Mouse (Mus musculus) liver, adult 2 months (tissue): Measurements from ENCODE around the gene Cdk7. TPM values are rescaled to one million over a fixed set of nuclear protein-coding genes. Genes with fewer than 3 reads are reported as not detected.

Source experiments
- DNase-seq: peaks from one replicate; pipeline ENCODE4 v3.0.0-alpha.2; 2011; ENCODE audit warnings: low read depth, low spot score; ENCODE audit errors: extremely low read depth
- H3K27ac ChIP-seq: fragments of 200-500 bp; replicated peaks from 2 replicates; pipeline ENCODE4 v1.5.1; 2012; ENCODE audit warnings: low read depth, mild to moderate bottlenecking, control low read depth, inconsistent platforms, low read length; ENCODE audit not compliant: insufficient read depth
- H3K27me3 ChIP-seq: fragments of 200-500 bp; 2 replicates; pipeline ENCODE4 v1.6.1; 2012; ENCODE audit warnings: mild to moderate bottlenecking, moderate library complexity, low read length, inconsistent platforms; ENCODE audit not compliant: control insufficient read depth, insufficient read depth
- H3K36me3 ChIP-seq: fragments of 200-500 bp; 2 replicates; pipeline ENCODE4 v1.6.1; 2012; ENCODE audit warnings: low read length, inconsistent platforms; ENCODE audit not compliant: control insufficient read depth, insufficient read depth
- H3K4me1 ChIP-seq: fragments of 200-500 bp; 2 replicates; pipeline ENCODE4 v1.6.1; 2011; ENCODE audit warnings: low read length; ENCODE audit not compliant: control insufficient read depth, insufficient read depth
- H3K4me3 ChIP-seq: fragments of 200-500 bp; 2 replicates; pipeline ENCODE4 v1.5.1; 2011; ENCODE audit warnings: low read depth, mild to moderate bottlenecking, control low read depth, low read length, moderate library complexity; ENCODE audit not compliant: insufficient read depth
- H3K79me2 ChIP-seq: fragments of 200-500 bp; 2 replicates; pipeline ENCODE4 v1.6.1; 2012; ENCODE audit warnings: inconsistent platforms, mild to moderate bottlenecking, low read length, moderate library complexity; ENCODE audit not compliant: control insufficient read depth, insufficient read depth
- H3K9ac ChIP-seq: fragments of 200-500 bp; 2 replicates; pipeline ENCODE4 v1.6.1; 2012; ENCODE audit warnings: low read depth, mild to moderate bottlenecking, control low read depth, inconsistent platforms, low read length
- CTCF ChIP-seq: fragments of 200-500 bp; IDR thresholded peaks from 2 replicates; pipeline ENCODE4 v1.5.1; 2011; ENCODE audit warnings: low read depth, low read length, control low read depth
- POLR2A ChIP-seq: fragments of 200-500 bp; IDR thresholded peaks from 2 replicates; pipeline ENCODE4 v1.6.1; 2011; ENCODE audit warnings: low read length, control low read depth; ENCODE audit not compliant: insufficient read depth; ENCODE audit errors: extremely low read depth
- WGBS: fragments of 180-500 bp; shearing (Covaris S2); methylation state at CpG from one replicate; pipeline ENCODE4 v1.1.7; 2018; 5-methylcytosine and 5-hydroxymethylcytosine counted together
- polyA plus RNA-seq: library from polyadenylated mRNA; depleted of rRNA; stranded (reverse); fragments of >200 nt; gene quantifications from 2 replicates; pipeline ENCODE4 v1.2.3, GENCODE M21; 2012
- total RNA-seq: library from RNA; depleted of rRNA; stranded (reverse); fragments of >200 nt; gene quantifications from 2 replicates; pipeline ENCODE4 v1.2.3, GENCODE M21; 2014

Gene Cdk7
- total and polyA plus RNA-seq, 2 experiments: 8.5 to 15.1 TPM

- WGBS: 59% methylated on average over 2 of the region's 2 CpGs
- no peaks in the 10 kb centered on the region for H3K79me2 ChIP-seq
- DNase-seq: peak; percentile 8
- no peak for TF ChIP-seq POLR2A
- no peak for TF ChIP-seq CTCF
- H3K27ac ChIP-seq: no peak overlapping the region
- no peaks in the 10 kb centered on the region for H3K27me3 ChIP-seq
- H3K9ac ChIP-seq: no peak overlapping the region
- H3K4me1 ChIP-seq: no peaks in the 10 kb centered on the region
- H3K4me3 ChIP-seq: no peak overlapping the region
- no peaks in the 10 kb centered on the region for H3K36me3 ChIP-seq
Observed at GRCm38 (mm10) chr13:100755329-100755728, 24.6 kb upstream of the Cdk7 start.

GRCm38 (mm10) chr13:100754186-100754585, 23.4 kb upstream of the Cdk7 start:
- 81% methylated on average over 4 of the region's 4 CpGs for WGBS
- Histone ChIP-seq H3K27me3 (no peaks in the 10 kb centered on the region), H3K27ac (no peak overlapping the region), H3K79me2 (no peaks in the 10 kb centered on the region), H3K4me3 (no peak overlapping the region), H3K9ac (no peak overlapping the region), H3K36me3 (no peaks in the 10 kb centered on the region), H3K4me1 (no peaks in the 10 kb centered on the region)
- TF ChIP-seq POLR2A (no peak), CTCF (no peak)
- no peak for DNase-seq

GRCm38 (mm10) chr13:100753011-100753410, 22.3 kb upstream of the Cdk7 start:
- Histone ChIP-seq H3K36me3 (no peaks in the 10 kb centered on the region), H3K27ac (no peak overlapping the region), H3K27me3 (no peaks in the 10 kb centered on the region), H3K4me1 (no peaks in the 10 kb centered on the region), H3K4me3 (no peak overlapping the region), H3K79me2 (no peaks in the 10 kb centered on the region), H3K9ac (no peak overlapping the region)
- 81% methylated on average over 6 of the region's 6 CpGs for WGBS
- DNase-seq: no peak
- TF ChIP-seq POLR2A (no peak), CTCF (no peak)

- H3K27me3 ChIP-seq: no peaks in the 10 kb centered on the region
- DNase-seq: no peak
- no peaks in the 10 kb centered on the region for H3K36me3 ChIP-seq
- H3K9ac ChIP-seq: no peak overlapping the region
- H3K27ac ChIP-seq: no peak overlapping the region
- 78% methylated on average over 8 of the region's 8 CpGs for WGBS
- no peak overlapping the region for H3K4me3 ChIP-seq
- H3K4me1 ChIP-seq: no peaks in the 10 kb centered on the region
- no peak for TF ChIP-seq CTCF
- H3K79me2 ChIP-seq: no peaks in the 10 kb centered on the region
Observed at GRCm38 (mm10) chr13:100752529-100752928, 21.8 kb upstream of the Cdk7 start.

- no peaks in the 10 kb centered on the region for H3K4me1 ChIP-seq
- TF ChIP-seq CTCF (no peak), POLR2A (no peak)
- no peaks in the 10 kb centered on the region for H3K79me2 ChIP-seq
- H3K27me3 ChIP-seq: no peaks in the 10 kb centered on the region
- H3K4me3 ChIP-seq: no peak overlapping the region
- H3K9ac ChIP-seq: no peak overlapping the region
- 88% methylated on average over 3 of the region's 3 CpGs for WGBS
- DNase-seq: no peak
- no peaks in the 10 kb centered on the region for H3K36me3 ChIP-seq
- no peak overlapping the region for H3K27ac ChIP-seq
Observed at GRCm38 (mm10) chr13:100751402-100751801, 20.7 kb upstream of the Cdk7 start.

GRCm38 (mm10) chr13:100750799-100751198, 20.1 kb upstream of the Cdk7 start:
- WGBS: 70% methylated on average over 5 of the region's 5 CpGs
- H3K27ac ChIP-seq: no peak overlapping the region
- TF ChIP-seq CTCF: no peak
- no peak for TF ChIP-seq POLR2A
- no peak overlapping the region for H3K4me3 ChIP-seq
- no peak for DNase-seq
- no peaks in the 10 kb centered on the region for H3K27me3 ChIP-seq
- H3K36me3 ChIP-seq: no peaks in the 10 kb centered on the region
- H3K4me1 ChIP-seq: no peaks in the 10 kb centered on the region; the same call in 1 of the 2 replicates
- H3K9ac ChIP-seq: no peak overlapping the region
- no peaks in the 10 kb centered on the region for H3K79me2 ChIP-seq
